Mouse (Mus musculus) gastrocnemius, adult 18-20 months (tissue): ENCODE measurements at regions not wholly inside any gene's neighbourhood (a gene's known extent, or its start where the extent isn't known, plus 50 kb on each side); places are given as distances from the start of the nearest gene placed in this dataset.
"Not testable (repeated sequence)": the region's sequence is repeated elsewhere in the genome, so short reads cannot be mapped to it uniquely, and the experiment has no call there.

ENCODE experiments used
- DNase-seq: peaks from one replicate; pipeline ENCODE4 v3.0.0; 2021; ENCODE audit warnings: low spot score

DNA sequence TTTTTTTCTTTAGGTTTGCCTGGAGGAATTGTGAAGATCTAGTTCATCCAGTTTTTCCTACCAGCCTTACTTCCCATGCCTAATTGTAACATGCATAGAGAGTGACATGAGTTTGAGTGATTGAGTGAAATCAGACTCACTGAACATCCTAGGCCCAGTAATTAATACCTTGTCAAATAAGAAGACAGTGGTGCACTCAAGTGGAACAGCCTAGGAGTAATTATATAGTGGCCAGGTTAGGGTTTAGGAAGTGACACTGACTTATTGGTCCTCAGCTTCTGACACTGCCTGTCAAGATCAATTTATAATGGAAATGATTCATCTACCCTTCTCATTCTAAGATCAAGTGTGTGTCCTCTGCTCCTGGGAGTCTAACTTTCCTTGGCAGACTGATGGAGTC, 250.8 kb downstream of the Tpbg start:
- DNase-seq = no peak

DNA sequence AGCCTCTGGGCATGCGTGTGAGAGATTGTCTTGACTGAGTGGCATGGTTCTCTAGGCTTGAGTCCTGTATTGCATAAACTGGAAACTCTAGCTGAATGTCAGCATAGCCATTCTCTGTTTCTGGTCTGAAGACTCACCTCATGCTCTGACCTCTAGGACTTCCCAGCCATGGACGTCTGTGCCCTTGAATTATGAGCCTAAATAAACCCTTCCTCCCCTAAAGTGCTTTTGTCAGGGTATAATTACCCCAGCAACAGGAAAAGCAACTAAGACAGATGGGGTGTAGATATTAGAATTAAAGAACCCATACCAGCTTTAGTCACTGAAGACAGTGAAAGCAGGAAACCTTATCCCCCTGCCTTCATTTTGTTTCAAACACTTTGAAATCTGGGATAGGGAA, 253.3 kb downstream of the Tpbg start:
- DNase-seq = no peak

DNA sequence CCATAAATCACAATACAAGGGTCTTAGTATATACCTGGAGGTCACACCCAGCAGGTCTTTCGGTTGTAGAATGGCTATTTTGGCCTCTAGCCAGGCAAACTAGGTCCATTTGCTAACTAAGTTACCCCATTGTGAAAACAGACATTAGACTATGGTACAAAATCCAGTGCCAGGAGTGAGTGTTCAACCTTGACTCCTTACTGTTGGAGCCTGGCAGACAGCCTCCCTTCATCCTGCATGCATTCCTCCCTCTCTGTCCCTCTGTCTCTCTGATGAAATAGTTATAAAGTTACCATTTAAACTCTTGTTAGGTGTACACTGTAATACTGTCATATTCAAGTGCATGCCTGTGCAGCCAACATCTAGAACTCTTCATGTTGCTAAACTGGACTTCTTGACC, 254.1 kb downstream of the Tpbg start:
- DNase-seq = no peak

DNA sequence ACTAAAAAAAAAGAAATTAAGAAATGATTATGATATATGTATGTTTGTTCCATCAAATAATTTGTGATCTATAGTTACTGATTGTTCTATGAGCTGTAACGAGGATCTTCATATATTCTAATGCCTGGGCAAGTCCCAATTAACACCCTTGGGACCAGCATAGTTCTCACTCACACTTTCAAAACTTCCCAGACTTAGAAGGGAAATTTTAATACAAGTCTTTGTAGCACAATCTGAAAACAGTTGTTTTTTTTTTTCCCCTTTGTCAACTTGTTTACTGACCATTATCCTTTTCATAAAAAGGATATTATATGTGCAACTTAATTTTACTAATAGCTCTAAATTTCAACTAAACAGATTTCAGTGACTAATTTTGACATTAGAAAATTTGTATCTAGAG, 257.1 kb downstream of the Tpbg start:
- DNase-seq = no peak

DNA sequence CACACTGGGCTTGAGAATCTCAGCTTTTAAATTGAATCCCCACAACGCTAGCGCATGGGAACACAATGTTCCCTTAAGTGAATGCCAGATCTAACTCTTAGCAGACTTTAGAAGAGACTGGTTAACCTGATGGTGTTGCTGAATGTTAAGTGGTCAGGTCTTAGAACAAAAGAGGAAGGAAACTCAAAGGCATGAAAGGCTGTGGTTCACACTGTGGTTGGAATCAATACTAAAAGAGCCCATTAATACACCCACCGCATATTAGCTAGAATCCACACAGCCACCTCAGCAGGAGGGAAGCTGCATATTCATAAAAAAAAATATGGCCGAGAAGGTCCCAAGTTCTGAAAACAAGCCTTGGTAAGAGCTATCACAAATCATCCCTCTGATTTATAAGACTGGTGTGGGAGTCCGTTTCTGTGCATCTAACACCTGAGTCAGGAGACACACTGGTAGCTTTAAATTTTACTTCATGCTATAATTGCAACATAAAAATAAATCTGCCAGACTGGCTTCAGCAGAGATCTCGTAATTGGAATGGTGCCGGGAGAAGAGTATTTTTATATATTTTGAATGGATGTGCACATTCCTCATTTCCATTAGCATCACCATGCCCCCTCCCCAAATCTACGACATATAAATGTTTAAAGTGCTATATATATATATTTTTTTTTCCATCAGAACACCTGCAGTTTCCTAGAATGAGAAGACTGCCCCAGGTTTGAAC, 259.3 kb downstream of the Tpbg start:
- DNase-seq = no peak

DNA sequence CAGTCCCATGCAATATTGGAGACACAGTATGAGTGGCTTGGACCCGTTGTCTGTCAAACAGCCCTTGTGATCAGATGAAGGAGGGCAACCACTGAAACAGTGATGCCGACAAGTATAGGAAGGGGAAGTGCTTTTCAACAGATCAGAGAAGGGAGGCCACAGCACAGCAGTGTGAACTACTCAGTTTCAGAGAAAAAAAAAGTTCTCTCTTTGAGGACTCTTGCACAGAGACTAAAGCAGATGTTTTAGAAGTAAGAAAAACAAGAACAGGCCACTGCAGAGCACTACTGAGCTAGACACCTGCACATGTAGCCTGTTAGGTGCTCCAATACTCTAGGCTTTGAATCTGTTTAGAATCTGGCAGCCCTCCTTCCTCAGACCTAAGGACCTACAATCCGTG, 261.4 kb downstream of the Tpbg start:
- DNase-seq = no peak

DNA sequence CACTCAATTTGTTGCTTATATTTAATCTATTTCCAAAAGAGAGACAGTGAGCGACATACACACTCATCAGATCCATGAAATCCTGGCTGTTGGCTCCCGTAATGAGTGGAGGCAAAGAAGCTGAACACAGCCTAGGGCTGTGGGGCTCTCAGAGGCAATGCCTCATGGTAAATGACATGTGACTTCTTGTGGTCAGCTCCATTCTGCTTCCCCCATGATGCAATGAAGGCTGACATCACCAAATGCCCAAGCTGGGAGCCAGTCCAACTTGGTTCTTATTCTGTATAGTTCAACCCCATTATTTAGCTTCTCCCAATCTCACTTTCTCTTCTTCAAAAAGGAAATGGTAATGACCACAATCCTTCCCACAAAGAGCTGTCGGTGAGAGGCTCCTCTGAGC, 262.5 kb downstream of the Tpbg start:
- no peak for DNase-seq

DNA sequence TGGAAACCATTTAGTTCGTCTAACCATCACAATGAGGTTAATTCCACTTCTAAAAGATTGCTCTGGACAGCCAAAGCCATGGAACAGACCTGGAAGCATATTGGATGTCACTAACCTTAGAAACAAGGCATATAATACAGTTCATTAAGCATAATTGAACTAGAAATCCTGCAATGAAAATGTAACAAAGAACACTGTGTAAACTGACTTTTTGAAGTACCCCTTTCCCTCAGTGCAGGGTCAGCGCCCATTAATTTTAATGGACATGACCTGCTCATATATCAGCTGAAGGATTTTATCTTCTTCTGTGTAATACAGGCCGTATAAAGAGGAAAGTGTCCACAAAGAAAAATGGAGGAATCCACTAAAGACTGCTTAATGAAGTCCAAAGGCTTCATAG, 263.7 kb downstream of the Tpbg start:
- no peak for DNase-seq

DNA sequence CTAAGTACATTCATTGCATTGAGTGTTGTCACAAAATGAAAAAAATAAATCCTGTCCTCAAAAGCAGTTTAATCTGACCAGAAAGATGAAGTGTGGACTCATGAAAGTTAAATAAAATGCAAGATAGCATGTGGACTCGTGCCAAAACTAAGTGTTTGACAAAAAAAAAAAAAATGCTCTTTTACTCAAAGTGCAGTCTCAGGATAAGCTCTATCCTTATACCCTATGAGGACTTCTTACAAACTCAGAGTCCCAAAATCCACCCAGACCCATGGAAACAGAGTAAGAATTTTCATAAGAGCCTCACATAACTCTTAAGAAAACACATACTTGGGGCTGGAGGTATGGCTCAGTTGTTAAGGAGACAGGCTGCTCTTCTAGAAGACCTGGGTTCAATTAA, 267.7 kb downstream of the Tpbg start:
- no peak for DNase-seq

DNA sequence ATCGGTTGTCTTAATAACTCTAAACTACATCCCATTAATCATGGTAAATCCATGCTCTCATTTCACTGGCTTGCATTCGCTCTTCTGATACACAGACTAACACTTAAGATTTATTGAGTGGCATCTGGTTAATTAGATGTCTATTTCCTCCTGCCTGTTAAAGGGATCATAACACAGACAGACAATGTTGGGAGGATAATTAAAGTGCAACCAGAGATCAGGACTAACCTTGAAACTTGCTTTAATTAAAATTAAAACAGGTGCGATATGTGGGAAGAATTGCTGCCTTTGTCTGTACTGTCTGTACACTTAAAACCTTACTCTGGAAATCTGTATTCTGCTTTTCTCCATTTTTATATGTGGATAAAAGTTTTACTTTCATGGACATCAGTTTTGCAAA, 277.2 kb downstream of the Tpbg start:
- DNase-seq = no peak

DNA sequence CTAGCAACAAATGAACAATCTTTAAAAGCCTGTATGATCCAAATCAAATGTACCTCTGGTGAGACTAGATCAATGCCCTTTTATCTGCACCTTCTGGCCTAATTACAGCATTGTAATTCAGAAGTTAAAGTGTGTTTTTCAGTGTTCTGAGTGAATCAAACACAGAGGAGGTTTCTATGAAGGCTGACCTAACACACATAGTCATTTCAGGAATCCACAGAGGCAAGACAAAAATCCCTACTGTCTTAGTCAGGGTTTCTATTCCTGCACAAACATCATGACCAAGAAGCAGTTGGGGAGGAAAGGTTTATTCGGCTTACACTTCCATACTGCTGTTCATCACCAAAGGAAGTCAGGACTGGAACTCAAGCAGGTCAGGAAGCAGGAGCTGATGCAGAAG, 293.4 kb downstream of the Tpbg start:
- not testable (repeated sequence) for DNase-seq

DNA sequence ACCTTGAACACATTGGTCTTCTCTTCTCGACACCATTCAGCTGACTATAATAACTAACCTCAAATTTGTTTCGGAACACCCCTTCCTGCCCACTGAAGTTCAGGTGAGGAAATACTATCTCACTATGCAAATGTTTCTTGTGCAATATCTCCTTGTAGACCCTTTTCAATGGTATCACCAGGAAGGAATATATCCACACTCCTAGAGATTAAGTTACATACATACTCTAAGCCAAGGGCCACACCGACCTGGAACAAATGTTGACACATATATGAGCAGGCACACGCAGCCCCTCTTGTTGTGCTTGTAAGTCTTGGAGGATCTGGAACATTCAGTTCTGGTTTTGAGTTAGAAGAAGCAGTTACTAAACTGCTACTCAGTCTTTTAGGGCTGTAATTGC, 303.7 kb downstream of the Tpbg start:
- DNase-seq = no peak

DNA sequence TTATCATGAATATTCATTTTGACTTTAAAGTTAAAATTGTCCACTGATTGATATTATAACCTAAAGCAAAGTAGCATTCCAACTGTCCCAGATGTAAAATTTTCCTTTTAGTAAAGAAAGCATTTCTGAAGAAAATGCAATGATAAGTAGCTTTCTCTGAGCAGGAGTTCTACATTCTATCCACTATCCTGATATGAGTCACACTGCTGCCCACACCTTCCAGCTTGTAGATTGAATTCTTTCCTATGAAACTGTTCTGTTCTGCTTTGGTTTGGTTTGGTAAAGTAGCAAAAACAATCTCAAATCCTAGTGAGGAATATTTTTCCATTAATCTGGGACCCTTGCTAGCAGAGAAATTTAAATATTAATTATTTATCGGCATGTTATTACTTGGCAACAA, 304.4 kb downstream of the Ube2cbp start:
- no peak for DNase-seq

DNA sequence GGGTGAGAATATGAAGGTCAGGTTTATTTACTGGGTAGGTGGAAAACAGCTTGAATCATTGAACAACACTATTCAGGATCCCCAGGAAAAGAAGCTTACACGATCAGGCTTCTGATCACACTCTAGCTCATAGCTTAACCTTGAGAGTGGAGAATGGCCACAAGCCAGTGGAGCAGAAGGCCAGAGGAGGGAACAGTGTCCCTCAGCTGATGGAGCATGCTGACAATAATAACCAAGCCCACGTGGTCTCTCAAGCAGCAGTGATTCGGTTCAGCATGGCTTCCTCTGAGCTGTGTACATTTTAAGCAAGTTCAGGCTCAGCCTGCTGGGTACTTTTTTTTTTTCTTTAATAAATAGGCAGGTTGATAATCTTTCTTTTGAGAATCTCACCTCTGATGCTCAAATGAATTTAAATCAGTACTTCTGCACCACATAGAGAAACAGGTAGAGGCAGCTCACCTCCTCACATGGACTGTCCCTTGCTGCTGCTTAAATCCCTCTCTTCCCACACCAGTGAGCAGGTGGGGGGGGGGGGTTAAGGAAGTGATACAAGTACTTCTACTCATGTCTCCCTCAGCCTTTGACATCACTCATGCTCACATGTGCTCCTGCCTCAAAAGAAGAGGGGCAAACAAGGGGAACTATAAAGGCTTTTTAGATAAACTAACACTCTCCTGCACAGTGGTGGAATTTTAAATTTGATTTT, 298.2 kb downstream of the Ube2cbp start:
- DNase-seq = no peak

DNA sequence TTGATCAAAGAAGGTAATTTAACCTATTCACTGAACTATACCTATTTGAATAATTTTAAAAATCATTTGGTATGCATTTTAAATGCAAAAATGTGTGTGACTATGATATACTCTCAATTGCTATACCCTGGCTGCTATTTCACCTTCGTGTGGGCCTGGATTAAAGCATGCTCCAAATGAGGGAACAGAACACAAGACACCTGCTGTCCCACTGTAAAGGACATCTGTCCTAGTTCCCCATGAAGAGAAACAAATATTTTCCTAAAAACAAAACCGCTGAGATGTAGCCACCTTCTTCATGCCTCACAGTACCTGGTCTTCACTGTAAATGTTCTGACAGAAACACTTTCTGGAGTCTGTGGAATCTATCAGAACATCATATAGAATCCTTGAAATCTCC, 294.0 kb downstream of the Ube2cbp start:
- no peak for DNase-seq

DNA sequence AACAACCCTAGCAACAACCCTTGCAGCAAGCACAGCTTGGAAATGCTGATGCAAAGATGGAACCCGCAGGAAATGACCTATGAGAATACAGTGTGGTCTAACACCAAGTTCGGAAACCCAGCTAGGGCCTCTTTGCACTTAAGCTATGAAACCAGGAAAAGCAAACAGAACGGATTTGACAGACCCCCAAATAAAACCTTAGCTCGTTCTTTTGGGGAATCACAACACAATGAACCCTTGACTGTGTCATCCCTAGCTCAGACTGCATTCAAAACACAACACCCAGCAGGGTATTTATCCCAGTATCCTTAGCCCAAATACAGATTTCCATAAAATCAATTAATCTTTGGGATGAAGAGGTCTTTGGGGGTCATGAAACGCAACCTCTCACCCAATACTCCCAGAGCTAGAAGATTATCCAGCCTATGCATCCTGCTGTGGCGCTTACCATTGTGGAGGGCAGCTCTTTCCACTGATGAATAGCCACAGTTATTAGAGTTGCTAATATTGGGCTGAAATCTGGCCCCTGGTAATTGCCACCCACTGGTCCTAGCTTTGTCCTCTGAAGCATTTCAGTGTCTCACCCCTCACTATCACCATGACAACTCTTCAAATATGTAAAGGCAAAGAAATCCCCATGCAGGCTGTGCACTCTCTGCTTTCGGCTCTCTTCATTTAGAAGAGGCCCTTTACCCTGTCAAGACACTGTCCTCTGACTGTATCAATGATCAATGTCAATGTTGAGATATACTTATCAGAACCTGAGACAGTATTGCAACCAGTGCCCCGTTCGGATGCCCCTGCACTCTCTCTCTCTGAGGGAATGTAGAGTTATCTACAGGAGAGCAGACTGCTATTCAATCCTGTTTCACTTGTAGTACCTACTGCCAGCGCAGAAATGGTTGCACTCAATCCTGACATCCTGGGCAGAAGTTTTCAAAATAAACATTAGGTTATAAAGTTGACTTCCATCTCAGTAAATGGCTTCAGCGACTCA, 277.7 kb downstream of the Ube2cbp start:
- DNase-seq = no peak

DNA sequence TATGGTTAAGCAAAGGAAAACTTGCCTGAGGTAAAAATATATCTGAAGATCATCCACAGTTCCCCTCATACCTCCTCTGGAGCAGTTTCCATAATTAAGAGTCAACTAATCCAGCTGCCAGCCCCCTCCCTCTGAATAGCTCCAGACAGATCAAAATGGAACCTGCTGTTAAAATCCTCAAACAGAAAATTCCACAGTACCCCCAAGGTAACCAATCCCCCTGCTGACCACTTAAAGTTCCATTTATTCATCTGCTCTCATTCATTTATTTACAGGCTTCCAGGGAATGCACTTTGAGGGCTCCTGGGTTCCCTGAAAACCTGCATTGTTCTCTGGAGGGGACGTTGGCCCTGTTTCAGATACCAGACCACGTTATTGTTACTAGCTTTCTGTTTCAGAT, 275.9 kb downstream of the Ube2cbp start:
- no peak for DNase-seq

DNA sequence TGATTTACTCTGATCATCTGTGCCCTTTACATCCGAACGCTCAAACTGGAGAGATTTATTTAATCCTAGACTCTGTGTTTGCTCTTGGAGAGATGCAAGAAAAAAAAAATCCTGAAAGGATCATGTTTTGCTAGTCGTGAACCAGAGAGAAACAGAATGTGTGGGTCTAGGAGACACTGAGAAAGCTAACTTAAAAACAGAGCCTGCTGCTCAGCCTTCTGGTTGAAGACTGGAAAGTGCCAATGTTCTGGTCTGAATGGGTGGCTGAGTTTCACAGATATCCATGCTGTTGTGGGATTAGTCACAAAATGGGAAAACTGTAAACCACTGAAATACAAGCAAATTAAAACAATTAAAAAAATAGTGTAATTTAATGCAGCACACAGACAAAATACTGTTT, 259.7 kb downstream of the Ube2cbp start:
- DNase-seq = no peak

DNA sequence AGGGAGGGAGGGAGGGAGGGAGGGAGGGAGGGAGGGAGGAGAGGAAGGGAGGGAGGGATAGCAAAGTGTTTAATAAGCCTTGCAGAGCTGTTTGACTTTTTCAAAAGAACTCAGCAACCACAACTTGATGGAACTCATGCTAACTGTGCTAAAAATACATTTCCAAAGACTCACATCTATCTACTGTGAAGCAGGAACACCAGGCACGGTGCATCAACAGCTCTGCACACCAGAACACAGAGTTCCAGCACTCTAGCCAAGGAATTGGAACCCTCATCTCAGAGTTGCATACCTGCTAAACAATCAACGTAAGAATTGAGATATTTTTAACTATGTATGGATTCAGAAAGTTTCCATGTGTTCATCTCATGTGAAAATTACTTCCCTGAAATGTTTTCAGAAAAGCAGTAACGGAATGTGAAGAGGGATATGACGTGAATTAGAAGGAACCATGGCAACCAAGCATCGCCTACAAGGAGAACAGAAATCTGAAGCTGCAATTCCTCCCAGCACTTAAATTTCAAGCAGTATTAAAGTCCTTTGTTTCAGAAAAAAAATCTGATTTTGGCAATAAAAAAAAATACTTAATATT, 256.3 kb downstream of the Ube2cbp start:
- DNase-seq = no peak

DNA sequence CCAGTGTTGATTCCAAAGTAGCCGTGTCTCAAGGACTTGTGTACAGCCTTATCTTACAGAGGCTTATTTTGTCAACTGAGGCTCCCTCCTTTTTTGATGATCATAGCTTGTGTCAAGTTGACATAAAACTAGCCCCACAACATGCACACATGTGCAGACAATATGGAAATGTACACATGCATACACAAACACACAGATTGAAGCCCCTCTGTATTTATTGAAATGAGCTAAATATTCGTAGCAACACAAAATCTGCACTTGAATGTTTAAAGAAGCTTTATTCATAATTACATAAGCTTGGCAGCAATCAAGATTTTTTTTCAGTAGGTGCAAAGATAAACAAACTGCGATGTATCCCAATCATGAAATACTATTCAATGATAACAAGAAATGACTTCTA, 253.5 kb downstream of the Ube2cbp start:
- no peak for DNase-seq

DNA sequence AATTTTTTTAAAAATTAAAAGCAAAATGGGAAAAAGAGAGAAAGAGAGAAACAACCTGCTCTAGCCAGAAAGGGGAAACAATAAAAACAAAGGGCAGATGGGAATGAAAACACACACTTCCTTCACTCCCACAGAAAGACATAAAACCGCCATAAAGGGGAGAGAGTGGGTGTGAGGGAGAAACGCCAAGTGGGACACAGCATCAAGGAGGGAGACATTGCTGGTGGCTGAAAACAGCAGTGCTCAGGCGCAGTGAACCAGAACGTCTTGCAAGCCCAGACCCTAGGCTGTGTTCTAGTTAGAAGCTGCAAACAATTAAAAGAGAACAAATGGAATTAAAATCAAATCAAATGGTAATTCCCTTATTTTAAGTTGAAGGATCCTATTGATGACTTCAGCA, 245.1 kb downstream of the Ube2cbp start:
- no peak for DNase-seq

DNA sequence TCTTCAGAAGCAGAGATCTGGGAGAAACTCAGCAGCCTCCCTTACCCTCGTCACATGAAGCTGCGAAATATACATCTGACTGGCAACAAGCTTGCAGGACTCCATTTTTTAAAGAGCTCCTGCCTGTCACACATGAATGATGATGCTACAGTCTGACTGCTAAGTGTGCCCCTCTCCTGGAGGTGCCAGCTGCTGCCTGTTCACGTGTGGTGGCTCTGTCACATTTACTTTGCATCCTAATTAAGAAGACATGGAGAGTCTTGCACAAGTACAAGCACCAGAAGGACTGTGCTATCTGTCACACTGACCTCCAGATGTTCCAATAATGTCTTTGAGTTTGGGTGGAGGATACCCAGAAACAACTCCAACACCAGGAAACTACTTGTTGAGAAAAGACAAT, 240.2 kb downstream of the Ube2cbp start:
- no peak for DNase-seq
